Mouse (Mus musculus): Measurements from ENCODE around the gene Npas4.

DNA sequence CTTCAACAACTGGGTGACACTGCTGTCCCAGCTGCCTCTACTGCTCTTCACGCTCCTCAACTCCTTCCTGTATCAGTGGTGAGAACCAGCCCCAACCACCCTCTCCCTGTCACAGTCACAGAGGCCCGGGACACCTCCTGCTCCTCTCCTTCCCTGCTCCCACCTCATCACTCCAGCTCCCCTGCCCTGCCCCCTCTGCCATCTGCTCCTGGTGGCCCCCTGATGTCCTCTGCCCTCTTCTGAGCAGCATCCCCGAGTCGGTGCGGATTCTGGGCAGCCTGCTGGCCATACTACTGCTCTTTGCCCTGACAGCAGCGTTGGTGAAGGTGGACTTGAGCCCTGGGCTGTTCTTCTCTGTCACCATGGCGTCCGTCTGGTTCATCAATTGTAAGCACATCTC lies 36.0 kb upstream of the Npas4 start:
- no peak for TF ChIP-seq CTCF (IDR thresholded peaks at IDR 0.05; ENCODE audit: borderline replicate concordance, insufficient read depth, low read length)
- no peak for TF ChIP-seq POLR2A (IDR thresholded peaks at IDR 0.05; ENCODE audit: low read depth, low read length)

All from embryonic fibroblast, embryonic 13.5 days (primary cell).